Mouse (Mus musculus): Measurements from ENCODE around the gene Alg1.

GRCm38 (mm10) chr16:5222140-5222539 lies 11.3 kb upstream of the Alg1 start, which contains the start of gene AU021092:
- TF ChIP-seq POLR2A (IDR thresholded peaks at IDR 0.05; ENCODE audit: borderline replicate concordance, low read depth, low read length): no peak
- no peak for TF ChIP-seq CTCF (IDR thresholded peaks at IDR 0.05; ENCODE audit: low read depth, low read length)

Data from bone marrow macrophage, adult 2 months (primary cell).